Mouse (Mus musculus): ENCODE measurements at regions not wholly inside any gene's neighbourhood (a gene's known extent, or its start where the extent isn't known, plus 50 kb on each side); places are given as distances from the start of the nearest gene placed in this dataset.

DNA sequence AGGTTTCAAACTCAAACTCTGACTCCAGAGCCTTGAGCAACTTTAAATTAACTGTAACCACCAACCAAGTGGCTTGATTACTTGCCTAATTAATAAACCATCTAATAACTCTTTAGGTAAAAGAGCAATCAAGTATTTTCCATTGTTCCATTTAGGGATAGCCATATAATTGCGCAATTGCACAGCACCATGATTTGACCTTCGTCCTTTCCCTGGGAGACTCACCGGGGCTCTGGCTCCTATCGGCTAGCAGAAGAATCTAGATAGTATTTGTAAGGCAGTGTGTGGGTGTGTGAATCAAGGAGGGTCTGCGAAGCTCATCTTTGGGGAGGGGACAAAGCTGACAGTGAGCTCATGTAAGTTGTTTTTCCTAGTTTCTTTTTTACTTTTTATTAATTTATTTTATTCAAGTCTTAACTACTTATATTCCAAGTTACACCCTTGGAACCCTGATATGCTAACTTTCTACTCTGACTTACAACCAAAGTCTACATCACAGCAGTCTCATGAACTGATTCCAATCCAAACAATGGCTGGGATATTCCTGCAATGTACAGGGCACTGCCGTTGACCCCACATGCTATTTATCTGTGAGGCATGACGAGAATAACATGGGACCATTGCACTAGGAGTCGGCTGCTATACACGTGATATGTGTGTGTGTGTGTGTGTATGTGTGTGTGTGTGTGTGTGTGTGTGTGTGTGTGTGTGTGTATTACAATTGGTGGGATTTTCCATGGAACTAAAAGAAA, 95.5 kb downstream of the Dad1 start:
- TF ChIP-seq CTCF (IDR thresholded peaks at IDR 0.05; ENCODE audit: insufficient read depth, low read length) (no peak), POLR2A (IDR thresholded peaks at IDR 0.05; ENCODE audit: borderline replicate concordance, extremely low read depth, low read depth, low read length) (no peak)
